Mouse (Mus musculus): Measurements from ENCODE around the gene D5Ertd577e. TPM values are rescaled to one million over a fixed set of nuclear protein-coding genes. Genes with fewer than 3 reads are reported as not detected.
"Not testable (repeated sequence)": the region's sequence is repeated elsewhere in the genome, so short reads cannot be mapped to it uniquely, and the experiment has no call there.

Gene D5Ertd577e
- polyA plus RNA-seq (2012; fragmentation: generic; extraction: Trizol), result not detected

DNA sequence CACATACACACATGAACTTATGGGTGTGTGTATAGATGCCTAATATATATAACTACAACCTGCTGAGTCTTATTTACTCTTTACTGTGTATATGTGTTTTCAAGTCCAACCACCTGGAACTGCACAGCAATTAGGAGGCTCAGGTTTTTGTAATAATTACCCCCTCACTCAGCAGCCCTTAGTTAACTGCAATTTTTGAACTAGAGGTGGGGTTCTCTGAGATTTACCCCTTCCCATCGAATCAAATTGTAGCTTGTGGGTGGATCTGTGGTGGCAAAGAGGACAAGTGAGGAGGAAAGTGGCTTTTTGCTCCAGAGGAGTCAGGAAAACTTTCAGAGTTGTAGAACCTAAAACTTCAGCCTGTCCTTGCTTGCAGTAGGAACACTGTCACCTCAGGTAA is at the start of gene D5Ertd577e:
Gene D5Ertd577e (plus strand): TSS at position 301 of the 400 bp plus-strand sequence.
- not testable (repeated sequence) for H3K36me3 ChIP-seq (ENCODE audit: control insufficient read depth, insufficient read depth)

DNA sequence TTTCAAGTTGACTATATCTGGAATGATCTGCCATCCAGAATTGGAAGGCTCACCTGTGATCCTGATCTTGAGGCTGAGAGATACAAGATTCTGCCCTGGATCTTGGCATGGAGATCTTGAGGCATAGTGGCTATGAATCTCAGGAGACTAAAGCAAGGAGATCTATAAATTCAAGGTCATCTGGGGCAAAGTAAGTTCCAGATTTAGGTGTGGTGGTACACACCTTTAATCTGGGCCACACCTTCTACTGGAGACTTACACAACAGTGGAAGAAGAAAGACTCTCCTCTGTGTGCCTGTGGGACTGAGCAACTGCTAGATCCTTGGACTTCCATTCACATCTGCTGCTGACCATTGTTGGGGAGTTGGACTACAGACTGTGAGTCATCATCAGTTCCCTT is 53.9 kb downstream of the D5Ertd577e start, which contains the start of gene Gm3286:
Gene Gm3286 (plus strand): TSS at position 301 of the 400 bp plus-strand sequence.
- H3K4me2 ChIP-seq (ENCODE audit: low read depth); H3K4me3 ChIP-seq; H3K36me3 ChIP-seq (ENCODE audit: control insufficient read depth, insufficient read depth); H3K79me2 ChIP-seq (ENCODE audit: control insufficient read depth, insufficient read depth); H3ac ChIP-seq (ENCODE audit: control insufficient read depth, insufficient read length); H3K27me3 ChIP-seq (ENCODE audit: control insufficient read depth, insufficient read depth, insufficient read length): not testable (repeated sequence)

More for the DNA sequence above, at the start of gene D5Ertd577e:
- H3K4me2 ChIP-seq (ENCODE audit: low read depth); H3K4me3 ChIP-seq; H3K79me2 ChIP-seq (ENCODE audit: control insufficient read depth, insufficient read depth); H3ac ChIP-seq (ENCODE audit: control insufficient read depth, insufficient read length); H3K27me3 ChIP-seq (ENCODE audit: control insufficient read depth, insufficient read depth, insufficient read length): not testable (repeated sequence)

Other genes with a start within 250 kb of the D5Ertd577e start
- gene Gm10424, start 184.0 kb upstream of the D5Ertd577e start, polyA plus RNA-seq (2012; fragmentation: generic; extraction: Trizol), result not detected
- gene Gm3259, start 150.9 kb upstream of the D5Ertd577e start, polyA plus RNA-seq (2012; fragmentation: generic; extraction: Trizol), result not detected
- gene Gm3286, start 54.0 kb downstream of the D5Ertd577e start, polyA plus RNA-seq (2012; fragmentation: generic; extraction: Trizol), result not detected
- gene Gm7971, start 138.1 kb downstream of the D5Ertd577e start, polyA plus RNA-seq (2012; fragmentation: generic; extraction: Trizol), result not detected

Measured in myocyte (in vitro differentiated cells).